Mouse (Mus musculus) kidney, embryonic 15.5 days (tissue): ENCODE measurements around the gene Hoxd9. TPM values are rescaled to one million over a fixed set of nuclear protein-coding genes. Genes with fewer than 3 reads are reported as not detected.
A peak's percentile ranks its signal among the peaks of the same experiment; 100 is the strongest.

Source experiments
- ATAC-seq: fragments of 200-750 bp; cut with Nextera tagmentation; replicated peaks from 2 replicates; pipeline ENCODE4 v1.8.0; 2017; ENCODE audit warnings: moderate TSS enrichment; ENCODE audit not compliant: low FRiP score
- H3K27ac ChIP-seq: fragments of 300-500 bp; sonication (generic); 2 replicates; pipeline ENCODE4 v1.5.1; 2015; ENCODE audit warnings: mild to moderate bottlenecking, inconsistent platforms
- H3K27me3 ChIP-seq: fragments of 300-500 bp; sonication (generic); 2 replicates; pipeline ENCODE4 v1.6.1; 2015; ENCODE audit warnings: inconsistent platforms
- H3K36me3 ChIP-seq: fragments of 300-500 bp; sonication (generic); 2 replicates; pipeline ENCODE4 v1.6.1; 2015; ENCODE audit warnings: inconsistent platforms
- H3K4me1 ChIP-seq: fragments of 300-500 bp; sonication (generic); 2 replicates; pipeline ENCODE4 v1.6.1; 2015; ENCODE audit warnings: inconsistent platforms
- H3K4me2 ChIP-seq: fragments of 300-500 bp; sonication (generic); 2 replicates; pipeline ENCODE4 v1.6.1; 2015; ENCODE audit warnings: moderate library complexity, mild to moderate bottlenecking, inconsistent platforms
- H3K4me3 ChIP-seq: fragments of 300-500 bp; sonication (generic); replicated peaks from 2 replicates; pipeline ENCODE4 v1.5.1; 2015; ENCODE audit warnings: mild to moderate bottlenecking, inconsistent platforms
- H3K9ac ChIP-seq: fragments of 300-500 bp; sonication (generic); 2 replicates; pipeline ENCODE4 v1.6.1; 2015; ENCODE audit warnings: mild to moderate bottlenecking, inconsistent platforms
- H3K9me3 ChIP-seq: fragments of 300-500 bp; sonication (generic); replicated peaks from 2 replicates; pipeline ENCODE4 v1.6.1; 2016; ENCODE audit warnings: inconsistent platforms
- WGBS: fragments of 180-500 bp; shearing (Covaris S2); methylation state at CpG from one replicate; pipeline ENCODE4 v1.1.7; 2015; ENCODE audit warnings: mixed read lengths; 5-methylcytosine and 5-hydroxymethylcytosine counted together
- polyA plus RNA-seq: library from polyadenylated mRNA; unstranded; fragments of >200 nt; fragmentation: Nextera tagmentation; extraction: Ambion mirVana; gene quantifications from 2 replicates; pipeline ENCODE4 v1.2.1, GENCODE M21; 2015

Gene Hoxd9
- polyA plus RNA-seq, 1 experiment from 2014 or later, result 38.1 TPM

- peaks cover 12% of the 10 kb centered on the region; the same call in 1 of the 2 replicates for H3K36me3 ChIP-seq
- H3K9ac ChIP-seq, result peak overlapping the region; percentile 39
- no peak for ATAC-seq
- peak overlapping the region; percentile 96 for H3K27ac ChIP-seq
- WGBS, result 30% methylated on average over 27 of the region's 27 CpGs
- peak overlapping the region; percentile 77 for H3K4me2 ChIP-seq
- H3K9me3 ChIP-seq, result no peaks in the 10 kb centered on the region
- H3K4me3 ChIP-seq, result peak overlapping the region; percentile 45
- peaks cover 26% of the 10 kb centered on the region for H3K27me3 ChIP-seq
- H3K4me1 ChIP-seq, result peaks cover 97% of the 10 kb centered on the region
Measured at GRCm38 (mm10) chr2:74734996-74735811, 37.7 kb downstream of the Hoxd9 start.

- Histone ChIP-seq H3K9ac (peak overlapping the region; percentile 39), H3K4me3 (peak overlapping the region; percentile 45), H3K4me1 (peaks cover 98% of the 10 kb centered on the region), H3K36me3 (0 out of 2 replicates have a peak, but pooled peaks cover 4% of the 10 kb centered on the region), H3K27me3 (peaks cover 26% of the 10 kb centered on the region), H3K4me2 (peak overlapping the region; percentile 77), H3K27ac (peak overlapping the region; percentile 96), H3K9me3 (no peaks in the 10 kb centered on the region)
- ATAC-seq, result no peak
- WGBS, result 13% methylated on average over 42 of the region's 42 CpGs
Measured at GRCm38 (mm10) chr2:74735851-74736687, 38.5 kb downstream of the Hoxd9 start.

DNA sequence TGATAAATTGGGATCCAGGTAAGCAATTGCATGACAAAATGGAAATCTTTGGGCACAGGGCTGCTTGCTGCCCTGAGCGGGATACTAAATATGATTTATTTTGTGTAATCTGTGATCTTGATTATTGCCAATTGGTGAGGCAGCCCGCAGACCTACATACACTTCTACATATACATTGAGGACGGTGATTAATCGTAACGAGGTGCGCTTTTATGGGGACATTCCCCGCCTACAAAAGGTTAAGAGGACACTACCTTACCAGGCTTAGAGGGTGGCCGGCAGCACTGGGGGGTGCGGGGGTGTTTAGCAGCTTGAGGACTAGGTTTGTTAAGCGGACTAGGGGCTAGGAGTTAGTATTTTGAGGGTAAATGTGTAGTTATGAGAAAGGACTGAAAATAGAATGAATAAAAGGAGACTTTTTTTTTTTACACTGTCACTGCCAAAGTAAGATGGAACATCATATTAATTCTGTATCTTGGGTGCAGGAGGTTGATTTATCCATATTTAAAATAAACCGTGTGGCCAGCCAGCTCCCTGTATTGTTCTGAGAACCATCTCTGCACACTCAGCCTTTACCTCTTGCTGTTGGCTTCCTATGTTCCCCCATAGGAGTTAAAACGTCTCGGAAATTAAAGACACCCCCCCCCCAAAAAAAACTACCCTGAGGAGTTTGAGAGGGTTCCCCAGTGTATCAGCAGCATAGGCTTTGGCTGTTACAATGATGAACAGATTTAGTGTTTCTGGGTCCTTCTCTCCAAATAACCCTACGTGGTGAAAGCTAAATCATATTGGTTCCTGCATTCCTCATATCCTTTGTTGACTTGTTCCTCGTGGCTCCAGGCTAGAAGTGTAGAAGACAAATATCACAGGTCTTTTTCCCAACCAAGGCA, 39.4 kb downstream of the Hoxd9 start:
- H3K4me3 ChIP-seq, result peak overlapping the region; percentile 45
- peaks cover 26% of the 10 kb centered on the region for H3K27me3 ChIP-seq
- ATAC-seq, result no peak
- peak overlapping the region; percentile 96 for H3K27ac ChIP-seq
- H3K36me3 ChIP-seq, result no peaks in the 10 kb centered on the region
- no peaks in the 10 kb centered on the region for H3K9me3 ChIP-seq
- WGBS, result 33% methylated on average over 15 of the region's 15 CpGs
- peak overlapping the region; percentile 39; the same call in 1 of the 2 replicates for H3K9ac ChIP-seq
- peaks cover 99% of the 10 kb centered on the region for H3K4me1 ChIP-seq
- H3K4me2 ChIP-seq, result peak overlapping the region; percentile 77

DNA sequence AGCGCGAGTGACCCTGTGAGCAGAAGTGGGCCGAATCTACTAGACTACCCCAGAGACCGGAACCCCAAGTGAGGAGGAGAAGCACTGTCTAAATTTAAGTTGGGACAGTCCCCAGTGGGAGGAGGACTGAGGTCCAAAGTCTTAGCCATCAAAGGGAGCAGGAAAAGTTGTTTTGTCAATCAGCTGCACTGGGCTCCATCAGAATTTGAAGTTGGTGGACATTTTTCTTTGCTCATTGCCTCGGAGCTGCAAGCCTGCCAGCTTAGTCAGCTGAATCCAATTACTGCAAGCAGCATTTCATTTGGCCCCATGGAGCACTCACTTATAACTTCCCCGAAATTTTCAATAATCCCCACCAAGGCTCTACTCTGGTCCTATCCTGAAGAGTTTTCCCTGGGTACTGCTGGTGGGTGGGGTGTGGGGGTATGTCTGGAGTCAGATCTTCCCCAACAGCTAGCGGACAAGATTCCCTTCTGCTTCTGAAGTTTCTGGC, 40.1 kb downstream of the Hoxd9 start:
- WGBS, result 31% methylated on average over 7 of the region's 7 CpGs
- H3K9ac ChIP-seq, result peak overlapping the region; percentile 33; the same call in 1 of the 2 replicates
- H3K4me3 ChIP-seq, result peak overlapping the region; percentile 45
- H3K27me3 ChIP-seq, result peaks cover 26% of the 10 kb centered on the region
- no peaks in the 10 kb centered on the region for H3K9me3 ChIP-seq
- no peak for ATAC-seq
- H3K36me3 ChIP-seq, result no peaks in the 10 kb centered on the region
- H3K4me1 ChIP-seq, result peaks cover 93% of the 10 kb centered on the region
- peak overlapping the region; percentile 77 for H3K4me2 ChIP-seq
- peak overlapping the region; percentile 96 for H3K27ac ChIP-seq

DNA sequence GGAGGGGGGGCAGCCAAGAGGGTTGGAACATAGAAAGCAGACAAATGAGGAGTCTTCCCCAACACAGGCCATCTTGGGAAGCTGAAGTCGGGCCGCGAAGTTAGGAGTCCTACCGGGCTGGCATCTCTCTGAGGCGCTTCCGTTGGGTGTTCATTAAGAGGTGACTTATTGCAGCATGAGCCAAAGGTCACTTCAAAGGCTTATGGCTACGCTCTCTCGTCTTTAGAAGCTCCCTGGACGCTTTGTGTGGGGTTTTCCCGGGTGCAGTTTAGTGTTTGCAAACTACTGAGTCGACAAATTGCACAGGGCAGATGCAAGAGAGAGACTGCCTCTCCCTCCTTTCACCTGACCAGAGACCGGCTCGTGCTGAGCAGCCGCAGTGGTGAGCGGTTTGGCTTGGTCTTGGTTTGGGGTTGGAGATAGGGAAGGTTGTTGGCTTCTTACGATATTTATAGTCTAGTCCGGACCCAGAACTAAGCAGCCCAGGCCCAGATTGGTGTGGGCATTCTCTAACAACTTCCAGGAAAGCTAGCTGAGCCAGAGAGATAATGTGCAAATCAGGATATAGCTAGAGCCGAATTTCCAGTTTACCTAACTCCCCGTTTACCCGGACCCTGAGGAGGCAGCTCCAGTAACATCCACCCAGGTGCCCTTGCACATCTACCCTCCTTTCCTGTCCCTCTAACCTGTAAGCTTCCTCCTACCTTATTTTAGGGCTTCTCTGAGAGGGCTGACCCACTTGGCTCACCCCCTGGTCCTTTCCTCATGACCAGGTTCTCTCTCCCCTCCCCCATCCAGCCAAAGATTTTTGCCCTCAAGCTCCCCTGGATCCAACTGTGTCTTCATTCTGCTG, 41.3 kb downstream of the Hoxd9 start:
- peaks cover 29% of the 10 kb centered on the region for H3K27me3 ChIP-seq
- no peaks in the 10 kb centered on the region for H3K9me3 ChIP-seq
- WGBS, result 9% methylated on average over 20 of the region's 20 CpGs
- peaks cover 81% of the 10 kb centered on the region for H3K4me1 ChIP-seq
- H3K4me2 ChIP-seq, result peak overlapping the region; percentile 77
- peak overlapping the region; percentile 96 for H3K27ac ChIP-seq
- no peaks in the 10 kb centered on the region for H3K36me3 ChIP-seq
- ATAC-seq, result no peak
- peak overlapping the region; percentile 33 for H3K9ac ChIP-seq
- peak overlapping the region; percentile 45 for H3K4me3 ChIP-seq

DNA sequence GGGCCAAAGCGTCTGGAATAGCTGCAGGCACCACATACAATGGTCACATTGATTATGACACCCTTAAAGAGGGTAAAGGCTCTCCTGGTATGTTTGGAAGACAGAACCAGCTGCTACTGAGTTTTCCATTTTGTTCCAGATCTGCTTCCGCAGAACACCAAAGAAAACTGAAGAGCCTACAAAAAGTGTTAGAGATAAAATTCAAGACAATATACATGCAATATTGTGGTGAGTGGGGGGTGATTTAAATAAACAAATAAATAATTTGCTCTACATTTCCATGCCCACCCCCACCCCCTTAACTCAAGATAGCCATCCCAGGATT, 41.9 kb downstream of the Hoxd9 start:
- Histone ChIP-seq H3K36me3 (no peaks in the 10 kb centered on the region), H3K9me3 (no peaks in the 10 kb centered on the region), H3K4me2 (peak overlapping the region; percentile 77), H3K27ac (peak overlapping the region; percentile 96), H3K4me1 (peaks cover 77% of the 10 kb centered on the region), H3K27me3 (peaks cover 34% of the 10 kb centered on the region), H3K9ac (peak overlapping the region; percentile 33; the same call in 1 of the 2 replicates), H3K4me3 (peak overlapping the region; percentile 45)
- WGBS, result 36% methylated on average over 2 of the region's 2 CpGs
- ATAC-seq, result no peak

- peak overlapping the region; percentile 96 for H3K27ac ChIP-seq
- peaks cover 34% of the 10 kb centered on the region for H3K27me3 ChIP-seq
Measured at GRCm38 (mm10) chr2:74739869-74740268, 42.3 kb downstream of the Hoxd9 start.

GRCm38 (mm10) chr2:74740311-74741091, 43.0 kb downstream of the Hoxd9 start:
- peaks cover 71% of the 10 kb centered on the region for H3K4me1 ChIP-seq
- no peaks in the 10 kb centered on the region for H3K9me3 ChIP-seq
- peak overlapping the region; percentile 53 for H3K9ac ChIP-seq
- H3K36me3 ChIP-seq, result no peaks in the 10 kb centered on the region
- H3K4me2 ChIP-seq, result peak overlapping the region; percentile 77
- H3K4me3 ChIP-seq, result peak overlapping the region; percentile 45
- peak; percentile 59 for ATAC-seq
- H3K27me3 ChIP-seq, result peaks cover 36% of the 10 kb centered on the region
- peak overlapping the region; percentile 96 for H3K27ac ChIP-seq
- 2% methylated on average over 43 of the region's 43 CpGs for WGBS

More at GRCm38 (mm10) chr2:74739869-74740268, 42.3 kb downstream of the Hoxd9 start:
- H3K4me1 ChIP-seq, result peaks cover 73% of the 10 kb centered on the region
- WGBS, result 6% methylated on average over 14 of the region's 14 CpGs
- H3K4me3 ChIP-seq, result peak overlapping the region; percentile 45
- H3K9me3 ChIP-seq, result no peaks in the 10 kb centered on the region
- H3K9ac ChIP-seq, result peak overlapping the region; percentile 53
- H3K36me3 ChIP-seq, result no peaks in the 10 kb centered on the region
- peak overlapping the region; percentile 77 for H3K4me2 ChIP-seq
- ATAC-seq, result no peak

- Histone ChIP-seq H3K9ac (no peak overlapping the region), H3K27ac (peak overlapping the region; percentile 75), H3K4me2 (no peak overlapping the region), H3K36me3 (no peaks in the 10 kb centered on the region), H3K27me3 (peaks cover 40% of the 10 kb centered on the region), H3K4me3 (no peak overlapping the region), H3K4me1 (peaks cover 71% of the 10 kb centered on the region), H3K9me3 (no peaks in the 10 kb centered on the region)
- 38% methylated on average over 2 of the region's 3 CpGs for WGBS
- 0 out of 2 replicates have a peak, but pooled peaks have one; percentile 11 for ATAC-seq
Measured at GRCm38 (mm10) chr2:74741252-74741978, 43.9 kb downstream of the Hoxd9 start.

GRCm38 (mm10) chr2:74741979-74742277, 44.4 kb downstream of the Hoxd9 start:
- Histone ChIP-seq H3K27me3 (peaks cover 41% of the 10 kb centered on the region), H3K4me1 (peaks cover 71% of the 10 kb centered on the region), H3K9ac (no peak overlapping the region), H3K36me3 (no peaks in the 10 kb centered on the region), H3K27ac (peak overlapping the region; percentile 75), H3K4me2 (no peak overlapping the region), H3K4me3 (no peak overlapping the region), H3K9me3 (no peaks in the 10 kb centered on the region)
- no peak for ATAC-seq
